Mouse (Mus musculus) CH12.LX (cell line): ENCODE data around the gene Cib2.

ENCODE experiments used
- CHD1 ChIP-seq: IDR thresholded peaks from 2 replicates; pipeline ENCODE4 v1.6.1; 2012; ENCODE audit warnings: low read depth, low read length, improper control_type of control experiment, inconsistent platforms
- CHD2 ChIP-seq: IDR thresholded peaks from 2 replicates; pipeline ENCODE4 v1.6.1; 2011; ENCODE audit warnings: low read length, improper control_type of control experiment
- CTCF ChIP-seq, 2 experiments: IDR thresholded peaks in 1 of 2; conservative IDR thresholded peaks in 1 of 2; 2 replicates each; pipeline ENCODE4 v1.5.1; 2011 to 2012; ENCODE audit warnings: low read depth in 2 of 2, low read length in 2 of 2, improper control_type of control experiment in 1 of 2, inconsistent platforms in 1 of 2, mild to moderate bottlenecking in 1 of 2, moderate library complexity in 1 of 2
- IRF4 ChIP-seq: IDR thresholded peaks from 2 replicates; pipeline ENCODE4 v1.6.1; 2014; ENCODE audit warnings: low read depth, mild to moderate bottlenecking, inconsistent platforms, low read length, improper control_type of control experiment
- JUND ChIP-seq: conservative IDR thresholded peaks from 2 replicates; pipeline ENCODE4 v1.6.1; 2011; ENCODE audit warnings: low read depth, low read length, improper control_type of control experiment
- NELFE ChIP-seq: IDR thresholded peaks from 2 replicates; pipeline ENCODE4 v1.6.1; 2011; ENCODE audit warnings: low read depth, low read length, improper control_type of control experiment
- POLR2A ChIP-seq: IDR thresholded peaks from 2 replicates; pipeline ENCODE4 v1.6.1; 2011; ENCODE audit warnings: low read depth, mild to moderate bottlenecking, improper control_type of control experiment, low read length
- UBTF ChIP-seq: IDR thresholded peaks from 2 replicates; pipeline ENCODE4 v1.6.1; 2012; ENCODE audit warnings: low read depth, mild to moderate bottlenecking, inconsistent platforms, low read length, improper control_type of control experiment, moderate library complexity
- ZC3H11A ChIP-seq: IDR thresholded peaks from 2 replicates; pipeline ENCODE4 v1.6.1; 2012; ENCODE audit warnings: low read depth, mild to moderate bottlenecking, inconsistent platforms, low read length, improper control_type of control experiment

GRCm38 (mm10) chr9:54538684-54539083 lies 21.3 kb downstream of the Cib2 start, which contains the start of gene Sh2d7:
- no peak for TF ChIP-seq POLR2A
- no peak for TF ChIP-seq ZC3H11A
- no peak for TF ChIP-seq CTCF (conservative IDR thresholded peaks at IDR 0.05 in 1 of 2, IDR thresholded peaks at IDR 0.05 in 1 of 2; ENCODE audit: low read depth in 2 of 2, low read length in 2 of 2)
- TF ChIP-seq UBTF: no peak
- no peak for TF ChIP-seq IRF4
- TF ChIP-seq CHD2: no peak
- TF ChIP-seq NELFE: no peak
- no peak for TF ChIP-seq CHD1
- TF ChIP-seq JUND: no peak
